Mouse (Mus musculus) erythroblast, embryonic 14.5 days (primary cell): ENCODE results near the gene Hcar1.

Source experiments
- GATA1 ChIP-seq: IDR thresholded peaks from 2 replicates; pipeline ENCODE4 v1.6.1; 2012; ENCODE audit warnings: low read length, inconsistent platforms, mixed read lengths
- TAL1 ChIP-seq: IDR thresholded peaks from 3 replicates; pipeline ENCODE4 v1.6.1; 2012; ENCODE audit warnings: low read length, inconsistent platforms, mixed read lengths

DNA sequence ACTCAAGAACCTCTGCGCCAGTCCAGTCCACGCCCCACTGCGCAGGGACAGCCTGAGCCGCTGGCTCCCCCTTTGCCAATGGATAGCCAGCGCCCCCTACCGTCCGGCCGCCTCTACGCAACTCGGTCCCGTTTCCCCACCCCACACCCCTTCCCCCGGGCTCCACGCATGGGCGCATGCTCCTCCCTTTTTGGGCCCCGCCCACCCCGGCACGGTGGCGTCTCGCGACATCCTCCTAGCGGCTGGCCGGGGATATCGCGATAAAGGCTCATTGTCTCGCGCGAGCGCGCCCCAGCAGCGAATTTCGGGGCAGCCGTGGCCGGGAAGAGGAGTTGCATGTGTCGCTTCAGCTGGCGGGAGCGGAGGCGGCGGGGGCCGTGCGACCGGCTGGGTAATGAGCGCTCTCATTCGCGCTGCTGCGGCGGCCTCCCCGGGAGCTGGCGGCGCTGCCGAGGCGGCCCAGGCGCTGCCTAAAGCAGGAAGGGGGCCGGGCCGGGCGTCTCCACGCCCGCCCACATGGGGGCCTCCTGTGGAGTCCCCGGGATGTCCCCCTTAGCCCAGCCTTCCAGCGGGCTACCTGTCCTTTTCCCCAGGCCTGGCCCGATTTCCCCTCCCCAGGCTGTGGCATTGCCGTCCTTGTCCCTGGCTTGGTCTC, 27.3 kb upstream of the Hcar1 start, which contains the start of gene Denr:
- TF ChIP-seq GATA1 (no peak), TAL1 (no peak)
